Mouse (Mus musculus) brain, embryonic 14.5 days (tissue): ENCODE data around the gene Lurap1l. TPM values are rescaled to one million over a fixed set of nuclear protein-coding genes. Genes with fewer than 3 reads are reported as not detected.

Experiments used
- DNase-seq: peaks from one replicate; pipeline ENCODE4 v3.0.0-alpha.2; 2011; ENCODE audit warnings: low read depth
- CTCF ChIP-seq: fragments of 200-500 bp; IDR thresholded peaks from 2 replicates; pipeline ENCODE4 v1.5.1; 2012; ENCODE audit warnings: inconsistent platforms, mild to moderate bottlenecking, moderate library complexity, borderline replicate concordance; ENCODE audit not compliant: insufficient read depth, insufficient read length; ENCODE audit errors: extremely low read depth
- POLR2A ChIP-seq: fragments of 200-500 bp; IDR thresholded peaks from 2 replicates; pipeline ENCODE4 v1.6.1; 2012; ENCODE audit warnings: mild to moderate bottlenecking, inconsistent platforms, borderline replicate concordance; ENCODE audit not compliant: poor library complexity, insufficient read depth, insufficient read length, severe bottlenecking; ENCODE audit errors: extremely low read depth
- polyA plus RNA-seq: library from polyadenylated mRNA; depleted of rRNA; stranded (reverse); fragments of >200 nt; gene quantifications from 2 replicates; pipeline ENCODE4 v1.2.3, GENCODE M21; 2012; rRNA removed

Gene Lurap1l
- polyA plus RNA-seq, result 4.8 and 5.4 TPM in 2 replicates

DNA sequence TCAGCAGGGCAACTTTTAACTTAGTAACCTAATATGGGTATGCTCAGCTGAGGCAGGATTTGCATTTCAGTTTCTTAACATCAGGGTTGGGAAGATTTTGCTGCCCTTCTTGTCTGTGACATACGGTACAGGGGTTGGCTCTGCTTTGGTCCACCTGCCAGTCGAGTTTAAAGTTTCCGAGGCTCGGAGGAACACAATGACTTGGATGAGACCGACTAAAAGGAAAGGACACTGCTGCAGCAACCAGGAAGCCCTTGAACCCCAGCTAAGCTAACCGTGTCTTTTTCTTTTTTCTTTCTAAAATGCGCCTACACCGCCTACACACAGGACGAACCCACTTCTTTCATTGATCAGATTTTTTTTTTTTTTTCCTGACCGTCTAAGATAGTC lies at the start of gene Lurap1l:
Lurap1l (plus strand) TSS at position 166 of the 390 bp plus-strand sequence.
- peak; percentile 87 for DNase-seq
- TF ChIP-seq CTCF, result no peak
- no peak for TF ChIP-seq POLR2A

- peak; percentile 46 for DNase-seq
- TF ChIP-seq CTCF, result no peak
- TF ChIP-seq POLR2A, result no peak
These were observed 47.5 kb upstream of the Lurap1l start for GRCm38 (mm10) chr4:80862962-80863361.

- no peak for DNase-seq
- TF ChIP-seq POLR2A, result no peak
These were observed 46.5 kb upstream of the Lurap1l start for GRCm38 (mm10) chr4:80863906-80864305.

- TF ChIP-seq CTCF, result no peak; the same call in 1 of the 2 replicates
- no peak for TF ChIP-seq POLR2A
- peak; percentile 94 for DNase-seq
These were observed 45.9 kb upstream of the Lurap1l start for GRCm38 (mm10) chr4:80864511-80864922.

DNA sequence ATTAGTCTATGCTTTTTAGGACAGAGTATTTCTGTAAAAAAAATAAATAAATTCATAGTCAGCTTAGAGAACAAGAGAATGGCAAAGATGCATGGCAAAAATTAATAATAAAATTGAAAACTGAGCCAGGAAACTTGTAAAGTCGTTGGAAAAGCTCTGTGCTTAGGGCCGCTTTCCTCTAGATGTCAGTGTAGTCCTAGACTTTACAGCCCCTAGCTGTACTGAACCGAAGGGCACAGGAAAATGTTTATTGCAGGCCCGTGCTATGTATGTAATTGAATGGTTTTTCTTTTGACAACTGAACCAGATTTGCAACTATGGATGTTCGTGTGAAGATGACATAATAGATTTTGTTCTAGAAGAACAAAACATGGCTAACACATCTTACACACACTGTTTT lies 44.4 kb upstream of the Lurap1l start:
- DNase-seq, result peak; percentile 82
- TF ChIP-seq CTCF, result peak; percentile 74
- no peak for TF ChIP-seq POLR2A

- TF ChIP-seq CTCF (no peak), POLR2A (no peak)
- peak; percentile 18 for DNase-seq
These were observed 40.8 kb upstream of the Lurap1l start for GRCm38 (mm10) chr4:80869598-80869997.

- peak; percentile 69 for DNase-seq
These were observed 37.4 kb upstream of the Lurap1l start for GRCm38 (mm10) chr4:80872847-80873644.

DNA sequence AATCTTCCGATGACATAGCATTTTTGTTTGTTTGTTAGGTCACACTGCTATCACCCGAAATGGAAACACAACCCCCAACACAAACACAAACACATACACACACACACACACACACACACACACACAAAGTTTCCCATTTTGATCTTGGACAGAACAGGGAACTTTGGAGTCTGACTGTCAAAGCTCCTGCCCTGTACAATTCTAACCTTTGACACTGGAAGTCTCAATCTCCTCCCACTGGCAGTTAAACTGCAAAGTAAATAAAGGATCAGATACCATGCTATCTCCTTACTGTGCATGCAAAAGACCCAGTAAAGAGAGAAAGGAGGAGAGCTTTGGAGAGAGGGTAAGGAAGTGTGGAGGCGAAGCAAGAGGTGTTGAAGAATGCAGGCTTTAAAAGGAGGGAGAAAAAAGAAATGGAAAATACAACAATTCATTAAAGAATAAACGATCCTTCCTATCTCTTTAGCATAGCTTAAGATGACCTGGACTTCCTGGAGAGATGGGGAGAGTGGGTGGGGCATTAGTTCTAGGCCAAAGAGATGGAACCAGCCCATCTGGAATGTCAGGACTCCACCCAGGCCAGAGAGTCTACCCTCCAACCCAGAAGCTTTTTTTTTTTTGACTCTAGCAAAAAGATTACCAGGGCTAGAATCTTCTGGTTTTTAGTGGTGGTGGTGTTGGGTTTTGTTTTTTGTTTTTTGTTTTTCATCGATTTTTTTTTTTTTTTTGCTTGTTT lies 36.2 kb upstream of the Lurap1l start:
- DNase-seq, result no peak
- TF ChIP-seq CTCF (no peak), POLR2A (no peak)

More at GRCm38 (mm10) chr4:80872847-80873644, 37.4 kb upstream of the Lurap1l start:
- TF ChIP-seq POLR2A, result no peak
- peak; percentile 41; the same call in 1 of the 2 replicates for TF ChIP-seq CTCF

DNA sequence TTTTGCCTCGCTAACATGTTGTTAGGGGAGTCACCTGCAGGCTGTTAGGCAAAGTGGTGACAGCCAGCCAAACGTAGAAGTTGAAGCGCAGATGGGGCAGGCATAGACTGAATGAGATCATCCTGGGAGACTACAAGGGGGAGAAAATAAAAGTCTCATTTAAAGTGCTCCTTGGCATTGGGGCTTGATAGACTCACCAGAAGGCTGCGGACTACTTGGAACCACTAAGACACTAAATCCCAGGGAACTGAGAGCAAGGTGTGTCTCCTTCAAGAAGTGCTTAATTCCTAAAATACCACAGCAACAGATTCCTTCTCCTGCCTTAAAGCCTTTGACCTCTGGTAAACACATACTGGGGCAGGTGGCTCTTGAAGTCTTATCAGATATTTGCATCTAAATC lies 35.4 kb upstream of the Lurap1l start:
- no peak for TF ChIP-seq CTCF
- DNase-seq, result no peak

GRCm38 (mm10) chr4:80881996-80882599 lies 28.3 kb upstream of the Lurap1l start:
- TF ChIP-seq CTCF (no peak), POLR2A (no peak)
- DNase-seq, result no peak

GRCm38 (mm10) chr4:80886631-80887030 lies 23.8 kb upstream of the Lurap1l start:
- no peak for DNase-seq
- TF ChIP-seq CTCF (no peak), POLR2A (no peak)
